Mouse (Mus musculus) liver, embryonic 14.5 days (tissue): Measurements from ENCODE around the gene Numbl. TPM values are rescaled to one million over a fixed set of nuclear protein-coding genes. Genes with fewer than 3 reads are reported as not detected.
"Not testable (repeated sequence)": the region's sequence is repeated elsewhere in the genome, so short reads cannot be mapped to it uniquely, and the experiment has no call there.

Source experiments
- ATAC-seq: fragments of 200-750 bp; cut with Nextera tagmentation; 2 replicates; pipeline ENCODE4 v1.8.0; 2017; ENCODE audit warnings: moderate number of reproducible peaks, mild to moderate bottlenecking, moderate library complexity; ENCODE audit not compliant: insufficient read depth
- DNase-seq, 3 experiments: peaks; one replicate each; pipeline ENCODE4 v3.0.0-alpha.2; 2012 to 2013; ENCODE audit warnings: low read depth in 3 of 3, low spot score in 3 of 3
- H3K27ac ChIP-seq: fragments of 300-500 bp; sonication (generic); 2 replicates; pipeline ENCODE4 v1.5.1; 2014; ENCODE audit warnings: moderate library complexity, mild to moderate bottlenecking, control low read depth, inconsistent platforms
- H3K27me3 ChIP-seq: fragments of 300-500 bp; sonication (generic); 2 replicates; pipeline ENCODE4 v1.6.1; 2014; ENCODE audit warnings: mild to moderate bottlenecking, low read length, moderate library complexity; ENCODE audit not compliant: control insufficient read depth, insufficient read depth
- H3K36me3 ChIP-seq: fragments of 300-500 bp; sonication (generic); replicated peaks from 2 replicates; pipeline ENCODE4 v1.6.1; 2014; ENCODE audit warnings: low read depth; ENCODE audit not compliant: control insufficient read depth, insufficient read depth
- H3K4me1 ChIP-seq, 2 experiments: fragments of 200-500 bp in 1 of 2; fragments of 300-500 bp in 1 of 2; sonication (generic) in 1 of 2; replicated peaks; 2 replicates each; pipeline ENCODE4 v1.6.1; 2012 to 2014; ENCODE audit warnings: antibody characterized with exemption in 1 of 2, inconsistent platforms in 1 of 2, low read length in 1 of 2; ENCODE audit not compliant: control insufficient read depth in 2 of 2, insufficient read depth in 2 of 2
- H3K4me2 ChIP-seq: fragments of 300-500 bp; sonication (generic); 2 replicates; pipeline ENCODE4 v1.6.1; 2014; ENCODE audit warnings: low read depth, mild to moderate bottlenecking, control low read depth, moderate library complexity
- H3K4me3 ChIP-seq, 2 experiments: fragments of 200-500 bp in 1 of 2; fragments of 300-500 bp in 1 of 2; sonication (generic) in 1 of 2; 2 replicates each; pipeline ENCODE4 v1.5.1; 2012 to 2014; ENCODE audit warnings: low read depth in 2 of 2, low read length in 2 of 2, mild to moderate bottlenecking in 2 of 2, control low read depth in 1 of 2, inconsistent platforms in 1 of 2, moderate library complexity in 1 of 2; ENCODE audit not compliant: insufficient read depth in 1 of 2
- H3K9ac ChIP-seq: fragments of 300-500 bp; sonication (generic); replicated peaks from 2 replicates; pipeline ENCODE4 v1.6.1; 2014; ENCODE audit warnings: mild to moderate bottlenecking, control low read depth, moderate library complexity
- H3K9me3 ChIP-seq: fragments of 300-500 bp; sonication (generic); 2 replicates; pipeline ENCODE4 v1.6.1; 2016; ENCODE audit warnings: low read length, mixed read lengths; ENCODE audit not compliant: control insufficient read depth
- CTCF ChIP-seq: IDR thresholded peaks from 2 replicates; pipeline ENCODE4 v1.5.1; 2016; ENCODE audit warnings: antibody characterized with exemption, low read depth, control low read depth
- EP300 ChIP-seq: IDR thresholded peaks from 2 replicates; pipeline ENCODE4 v1.6.1; 2016; ENCODE audit warnings: antibody characterized with exemption, low read depth
- WGBS: fragments of 180-500 bp; shearing (Covaris S2); extraction: QIAGEN DNeasy Blood & Tissue Kit; methylation state at CpG from one replicate; pipeline ENCODE4 v1.1.7; 2014; ENCODE audit not compliant: insufficient replicate concordance; 5-methylcytosine and 5-hydroxymethylcytosine counted together
- polyA plus RNA-seq, 2 experiments: library from polyadenylated mRNA; depleted of rRNA in 1 of 2; stranded (reverse) in 1 of 2; unstranded in 1 of 2; fragments of >200 nt; fragmentation: Nextera tagmentation in 1 of 2; extraction: Ambion mirVana in 1 of 2; gene quantifications; 2 replicates each; pipeline versions ENCODE4 v1.2.1 to v1.2.3; 2012 to 2014

The Numbl gene
- polyA plus RNA-seq, 2 experiments, result 0.72 to 1.9 TPM

GRCm38 (mm10) chr7:27235726-27236125, 22.5 kb upstream of the Numbl start:
- no peak for DNase-seq
- H3K27ac ChIP-seq, result no peak overlapping the region
- H3K4me2 ChIP-seq, result no peak overlapping the region
- 77% methylated on average over 2 of the region's 2 CpGs for WGBS
- TF ChIP-seq CTCF (no peak), EP300 (no peak)
- H3K27me3 ChIP-seq, result no peaks in the 10 kb centered on the region
- H3K9me3 ChIP-seq, result no peaks in the 10 kb centered on the region
- no peaks in the 10 kb centered on the region for H3K36me3 ChIP-seq
- H3K9ac ChIP-seq, result no peak overlapping the region
- H3K4me3 ChIP-seq, result no peak overlapping the region
- no peak for ATAC-seq
- H3K4me1 ChIP-seq, result peaks cover 6 to 8% of the 10 kb centered on the region in 2 experiments

GRCm38 (mm10) chr7:27237527-27237926, 20.7 kb upstream of the Numbl start:
- H3K36me3 ChIP-seq, result no peaks in the 10 kb centered on the region
- no peak for ATAC-seq
- WGBS, result 69% methylated on average over 2 of the region's 2 CpGs
- no peak overlapping the region for H3K27ac ChIP-seq
- H3K4me2 ChIP-seq, result no peak overlapping the region
- H3K9me3 ChIP-seq, result no peaks in the 10 kb centered on the region
- no peak for DNase-seq
- H3K27me3 ChIP-seq, result no peaks in the 10 kb centered on the region
- H3K4me3 ChIP-seq, result no peak overlapping the region
- no peak overlapping the region for H3K9ac ChIP-seq
- peaks cover 6% of the 10 kb centered on the region in 2 experiments for H3K4me1 ChIP-seq
- TF ChIP-seq CTCF, result peak; percentile 32; the same call in 1 of the 2 replicates
- no peak for TF ChIP-seq EP300

GRCm38 (mm10) chr7:27238568-27238967, 19.7 kb upstream of the Numbl start:
- no peak overlapping the region for H3K4me3 ChIP-seq
- no peak for TF ChIP-seq EP300
- TF ChIP-seq CTCF, result no peak
- H3K9ac ChIP-seq, result no peak overlapping the region
- H3K9me3 ChIP-seq, result no peaks in the 10 kb centered on the region
- no peak overlapping the region for H3K27ac ChIP-seq
- ATAC-seq (no peak), DNase-seq (no peak)
- H3K27me3 ChIP-seq, result no peaks in the 10 kb centered on the region
- WGBS, result 76% methylated on average over 5 of the region's 5 CpGs
- H3K36me3 ChIP-seq, result no peaks in the 10 kb centered on the region
- H3K4me2 ChIP-seq, result no peak overlapping the region
- H3K4me1 ChIP-seq, result peaks cover 3 to 5% of the 10 kb centered on the region in 2 experiments

GRCm38 (mm10) chr7:27243211-27243610, 15.0 kb upstream of the Numbl start:
- ATAC-seq, result no peak
- TF ChIP-seq EP300, result no peak
- no peak for TF ChIP-seq CTCF
- Histone ChIP-seq H3K4me3 (no peak overlapping the region), H3K27ac (no peak overlapping the region), H3K36me3 (no peaks in the 10 kb centered on the region), H3K4me2 (no peak overlapping the region), H3K9me3 (no peaks in the 10 kb centered on the region), H3K27me3 (no peaks in the 10 kb centered on the region), H3K9ac (no peak overlapping the region), H3K4me1 (no peaks in the 10 kb centered on the region)
- DNase-seq, result no peak
- 60% methylated on average over 8 of the region's 8 CpGs for WGBS

GRCm38 (mm10) chr7:27244088-27244487, 14.1 kb upstream of the Numbl start:
- WGBS, result 53% methylated on average over 2 of the region's 2 CpGs
- DNase-seq, result not testable (repeated sequence)
- TF ChIP-seq CTCF, result peak; percentile 59

GRCm38 (mm10) chr7:27249146-27249545, 9.1 kb upstream of the Numbl start:
- DNase-seq, result no peak
- no peaks in the 10 kb centered on the region for H3K9me3 ChIP-seq
- TF ChIP-seq CTCF (peak; percentile 68), EP300 (no peak)

More at GRCm38 (mm10) chr7:27244088-27244487, 14.1 kb upstream of the Numbl start:
- not testable (repeated sequence) for ATAC-seq, H3K4me1 ChIP-seq, H3K27me3 ChIP-seq, H3K27ac ChIP-seq, H3K36me3 ChIP-seq, H3K9me3 ChIP-seq, H3K4me2 ChIP-seq, H3K9ac ChIP-seq, H3K4me3 ChIP-seq

More at GRCm38 (mm10) chr7:27249146-27249545, 9.1 kb upstream of the Numbl start:
- H3K4me2 ChIP-seq, result no peak overlapping the region
- H3K4me3 ChIP-seq, result no peak overlapping the region
- 70% methylated on average over 2 of the region's 2 CpGs for WGBS
- ATAC-seq, result no peak
- peaks cover 2 to 3% of the 10 kb centered on the region in 2 experiments; a peak in 2 of 4 replicates for H3K4me1 ChIP-seq
- H3K9ac ChIP-seq, result no peak overlapping the region
- no peak overlapping the region for H3K27ac ChIP-seq
- no peaks in the 10 kb centered on the region for H3K36me3 ChIP-seq
- H3K27me3 ChIP-seq, result no peaks in the 10 kb centered on the region
